Mouse (Mus musculus): Measurements from ENCODE around the gene Myadml2.

The Myadml2 gene

DNA sequence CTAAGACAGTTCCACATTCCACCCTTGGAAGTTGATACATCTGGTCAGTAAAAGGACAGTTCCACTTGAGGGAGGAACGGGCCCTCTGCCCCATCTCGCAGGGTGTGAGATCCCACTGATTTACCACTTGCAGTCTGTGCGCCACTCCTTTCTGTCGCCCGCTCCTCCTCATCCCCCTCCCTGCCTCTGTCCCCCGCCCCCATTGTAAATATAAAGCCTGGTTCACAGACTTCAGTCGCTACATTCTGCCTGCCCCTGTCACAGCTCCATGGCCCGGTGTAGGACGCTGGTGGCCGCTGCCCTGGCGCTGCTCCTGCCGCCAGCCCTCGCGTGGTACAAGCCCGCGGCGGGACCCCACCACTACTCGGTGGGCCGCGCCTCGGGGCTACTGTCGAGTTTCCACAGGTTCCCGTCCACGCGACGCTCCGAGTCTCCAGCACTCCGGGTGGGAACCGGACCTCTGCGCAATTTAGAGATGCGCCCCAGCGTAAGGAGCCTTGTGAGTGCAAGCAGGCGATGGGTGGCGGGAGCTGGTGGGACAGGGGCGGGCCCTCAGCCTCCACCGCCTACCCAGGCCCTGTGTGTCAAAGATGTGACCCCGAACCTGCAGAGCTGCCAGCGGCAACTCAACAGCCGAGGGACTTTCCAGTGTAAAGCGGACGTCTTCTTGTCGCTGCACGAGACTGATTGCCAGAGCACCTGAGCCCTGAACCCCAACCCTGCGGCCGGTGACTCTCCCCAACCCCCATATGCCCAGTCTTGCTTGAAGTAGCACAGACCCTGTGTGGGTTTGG lies 39.5 kb downstream of the Myadml2 start, which contains the start of gene Npb:
Npb (plus strand) TSS at position 237 of the 794 bp plus-strand sequence.
- DNase-seq, result peak in 1 of 2 experiments; percentile 32

GRCm38 (mm10) chr11:120606764-120607163 lies 41.2 kb downstream of the Myadml2 start:
- DNase-seq, result no peak

GRCm38 (mm10) chr11:120605667-120606066 lies 42.3 kb downstream of the Myadml2 start:
- no peak for DNase-seq

DNA sequence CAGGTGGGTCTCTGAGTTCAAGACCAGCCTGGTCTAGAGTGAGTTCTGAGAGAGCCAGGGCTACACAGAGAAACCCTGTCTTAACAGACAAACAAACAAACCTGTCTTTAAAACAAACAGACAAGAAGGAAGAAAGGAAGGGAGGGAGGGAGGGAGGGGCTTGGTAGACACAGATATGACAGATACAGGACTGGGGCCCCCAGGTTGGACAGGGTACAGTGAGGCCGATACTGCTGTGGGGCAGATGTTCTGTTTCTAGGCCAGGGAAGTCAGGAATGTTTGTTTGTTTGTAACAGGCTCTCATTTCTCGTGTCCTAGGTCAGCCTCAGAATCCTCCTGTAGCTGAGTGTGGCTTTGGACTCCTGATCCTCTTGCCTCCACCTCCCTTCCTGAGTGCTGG lies 44.4 kb downstream of the Myadml2 start:
- DNase-seq, result no peak

DNA sequence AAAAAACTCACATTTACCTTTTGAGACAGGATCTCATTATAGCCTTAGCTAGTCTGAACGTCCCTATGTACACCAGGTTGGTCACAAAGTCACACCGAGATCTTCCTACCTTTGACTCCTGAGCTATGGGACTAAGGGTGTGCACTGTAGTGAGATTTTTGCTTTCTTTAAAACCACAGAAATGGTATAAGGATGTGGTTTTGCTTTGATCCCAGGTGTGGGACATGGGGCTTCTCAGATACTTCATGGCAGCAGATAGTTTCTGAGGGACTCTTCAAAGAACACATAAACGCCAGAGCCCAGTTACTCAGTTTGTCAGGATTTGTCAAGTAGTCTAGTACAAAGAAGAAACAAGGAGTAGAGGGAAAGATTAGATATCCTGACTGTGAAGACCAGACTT lies 47.2 kb downstream of the Myadml2 start:
- DNase-seq, result no peak

DNA sequence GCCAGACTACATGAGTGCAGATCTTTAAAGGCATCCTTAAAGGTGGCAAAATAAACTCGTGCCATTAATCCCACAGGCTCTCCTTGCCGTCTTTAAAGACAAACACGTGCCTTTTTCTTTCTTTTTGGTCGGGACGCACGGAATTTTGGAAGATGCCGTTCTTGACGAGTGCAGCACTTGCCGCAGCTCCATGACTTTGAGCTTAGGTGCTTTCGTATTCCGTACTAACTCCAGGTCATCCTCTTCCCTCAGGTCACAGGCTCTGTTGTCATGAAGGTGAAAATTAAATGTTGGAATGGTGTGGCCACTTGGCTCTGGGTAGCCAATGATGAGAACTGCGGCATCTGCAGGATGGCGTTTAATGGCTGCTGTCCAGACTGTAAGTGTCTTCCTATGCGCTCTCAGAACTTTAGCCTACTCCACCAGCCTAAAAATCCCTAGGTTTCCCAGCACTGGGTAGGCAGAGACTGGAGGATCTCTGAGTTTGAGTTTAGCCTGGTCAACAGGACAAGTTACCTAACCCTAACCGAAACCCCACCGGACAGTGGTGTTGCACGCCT lies 48.9 kb downstream of the Myadml2 start:
- no peak for DNase-seq

DNA sequence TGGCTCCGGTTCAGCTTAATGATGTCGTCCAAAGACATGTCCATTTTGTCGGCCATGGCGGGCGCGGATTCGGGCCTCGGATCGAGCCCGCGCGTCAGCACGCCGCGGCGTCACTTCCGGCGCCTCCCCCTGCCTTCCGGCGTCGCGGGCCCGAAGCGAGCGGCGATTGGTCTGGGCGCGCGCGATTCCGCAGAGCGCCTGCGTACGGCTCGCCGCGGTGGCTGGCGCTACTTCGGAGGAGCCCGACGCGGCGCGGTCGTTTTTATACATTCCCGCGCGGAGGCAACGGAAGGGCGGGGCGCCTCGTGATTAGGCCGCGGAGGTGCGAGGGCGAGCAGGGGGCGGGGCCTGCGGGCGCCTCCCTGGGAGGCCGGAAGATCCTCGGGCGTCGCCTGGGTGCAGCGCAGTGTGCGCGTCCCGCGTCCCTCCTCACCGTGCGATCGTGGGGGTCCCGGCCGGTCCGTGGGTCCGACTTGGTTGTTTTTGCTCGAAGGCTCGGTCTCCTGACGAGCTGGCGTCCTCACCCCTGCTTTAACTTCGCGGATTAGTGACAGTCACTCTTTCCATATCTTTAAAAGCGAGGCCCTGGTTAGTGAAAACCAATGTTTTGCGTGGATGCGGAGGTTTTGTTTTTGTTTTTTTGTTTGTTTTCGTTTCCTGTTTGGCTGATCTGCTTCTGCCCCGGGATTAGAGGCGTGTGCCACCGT lies 49.5 kb downstream of the Myadml2 start, which contains the start of the genes Alyref and Anapc11:
Alyref (minus strand) TSS at position 83 of the 707 bp plus-strand sequence.
Anapc11 (plus strand) TSS at position 139 of the 707 bp plus-strand sequence.
- DNase-seq, result peak; percentile 93 to 96

DNA sequence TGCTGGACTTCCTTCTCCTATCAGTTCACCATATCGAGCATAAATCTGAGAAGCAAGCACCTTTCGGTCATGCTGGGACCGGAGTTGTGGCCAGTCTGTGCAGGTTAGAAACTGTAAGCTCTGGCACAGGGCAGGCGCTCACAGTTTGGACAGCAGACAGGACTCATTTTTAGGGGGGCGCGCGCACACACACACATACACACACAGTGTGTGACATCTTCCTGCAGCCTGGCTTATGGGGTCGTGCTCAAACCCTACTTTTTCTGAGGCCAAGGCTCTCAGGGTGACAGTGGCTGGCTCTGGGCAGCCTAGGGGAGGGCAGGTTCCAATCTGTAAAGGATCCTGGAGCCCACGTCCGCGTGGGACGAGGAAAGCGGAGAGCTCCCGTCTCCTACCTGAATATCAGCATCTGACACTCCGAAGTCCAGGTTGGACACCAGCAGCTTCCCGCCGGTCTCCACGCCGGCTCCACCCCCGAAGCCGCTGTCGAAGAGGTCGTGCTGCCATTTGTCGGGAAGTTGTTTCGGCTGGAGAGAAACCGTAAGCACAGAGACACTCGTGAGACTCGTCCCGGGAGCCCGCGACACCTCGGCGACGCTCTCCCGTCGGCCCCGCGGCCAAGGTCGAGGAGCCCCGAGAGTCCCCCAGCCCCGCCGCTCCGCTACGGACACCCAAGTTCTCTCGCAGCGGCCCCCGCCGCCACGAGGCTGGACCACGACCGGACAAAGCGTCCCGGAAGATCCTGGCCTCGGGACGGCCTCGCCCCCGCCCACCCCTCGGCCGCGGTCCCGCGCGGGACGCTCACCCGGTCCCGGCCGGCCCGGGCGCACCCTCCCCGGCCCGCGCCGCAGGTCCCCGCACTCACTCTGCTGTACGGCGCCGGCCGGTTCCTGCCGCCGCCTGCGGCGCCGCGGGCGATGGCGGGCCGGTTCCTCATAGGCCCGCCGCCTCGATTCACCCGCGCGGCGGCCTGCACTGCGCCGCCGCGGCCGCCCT lies 50.4 kb downstream of the Myadml2 start:
- peak; percentile 14 to 37 for DNase-seq

Measured in cerebellum, postnatal 14 days (tissue).